Mouse (Mus musculus) cerebellum, adult 2 months (tissue): ENCODE measurements around the gene Pes1. TPM values are rescaled to one million over a fixed set of nuclear protein-coding genes. Genes with fewer than 3 reads are reported as not detected.
A peak's percentile ranks its signal among the peaks of the same experiment; 100 is the strongest.

Source experiments
- DNase-seq, 2 experiments: peaks; one replicate each; pipeline ENCODE4 v3.0.0; 2021
- H3K27ac ChIP-seq: fragments of 200-500 bp; 2 replicates; pipeline ENCODE4 v1.5.1; 2012; ENCODE audit warnings: low read length, control low read depth, inconsistent platforms; ENCODE audit not compliant: insufficient read depth
- H3K27me3 ChIP-seq: fragments of 200-500 bp; 2 replicates; pipeline ENCODE4 v1.6.1; 2012; ENCODE audit warnings: inconsistent platforms, mild to moderate bottlenecking, low read length, moderate library complexity; ENCODE audit not compliant: control insufficient read depth, insufficient read depth
- H3K4me1 ChIP-seq: fragments of 200-500 bp; 2 replicates; pipeline ENCODE4 v1.6.1; 2011; ENCODE audit warnings: low read length; ENCODE audit not compliant: control insufficient read depth, insufficient read depth
- H3K4me3 ChIP-seq: fragments of 200-500 bp; replicated peaks from 2 replicates; pipeline ENCODE3; 2011; ENCODE audit warnings: mild to moderate bottlenecking, low read depth, low read length, control low read depth; ENCODE audit not compliant: insufficient read depth
- CTCF ChIP-seq: fragments of 200-500 bp; IDR thresholded peaks from 2 replicates; pipeline ENCODE4 v1.5.1; 2011; ENCODE audit warnings: low read depth, mild to moderate bottlenecking, control low read depth, low read length, moderate library complexity, borderline replicate concordance; ENCODE audit not compliant: insufficient read depth
- POLR2A ChIP-seq: fragments of 200-500 bp; IDR thresholded peaks from 2 replicates; pipeline ENCODE4 v1.6.1; 2011; ENCODE audit warnings: low read length, control low read depth, borderline replicate concordance; ENCODE audit not compliant: insufficient read depth
- WGBS: fragments of 180-500 bp; shearing (Covaris S2); methylation state at CpG from one replicate; pipeline ENCODE4 v1.1.7; 2018; 5-methylcytosine and 5-hydroxymethylcytosine counted together
- polyA plus RNA-seq: library from polyadenylated mRNA; depleted of rRNA; stranded (reverse); fragments of >200 nt; gene quantifications from 2 replicates; pipeline ENCODE4 v1.2.3, GENCODE M21; 2012

The Pes1 gene
- polyA plus RNA-seq, 1 experiment, result 36.9 TPM

GRCm38 (mm10) chr11:3983291-3983862 is 19.6 kb downstream of the Pes1 start, which contains the start of gene Gal3st1:
Gene Gal3st1, plus strand, starts transcription at chr11:3983636.
- H3K4me3 ChIP-seq, result peak within 1 kb of the TSS; percentile 30
- H3K27me3 ChIP-seq, result no peaks in the 10 kb centered on the region; the same call in 1 of the 2 replicates
- DNase-seq, result peak in 1 of 2 experiments; percentile 33
- H3K27ac ChIP-seq, result peak within 1 kb of the TSS; percentile 37; the same call in 1 of the 2 replicates
- no peak for TF ChIP-seq POLR2A
- no peak for TF ChIP-seq CTCF
- no peaks in the 10 kb centered on the region for H3K4me1 ChIP-seq
- 1% methylated on average over 34 of the region's 37 CpGs for WGBS

GRCm38 (mm10) chr11:3983863-3984745 is 20.3 kb downstream of the Pes1 start:
- 14% methylated on average over 15 of the region's 15 CpGs for WGBS
- TF ChIP-seq POLR2A (no peak), CTCF (no peak)
- Histone ChIP-seq H3K4me1 (no peaks in the 10 kb centered on the region), H3K27me3 (no peaks in the 10 kb centered on the region; the same call in 1 of the 2 replicates), H3K27ac (peak overlapping the region; percentile 37; the same call in 1 of the 2 replicates), H3K4me3 (peak overlapping the region; percentile 30)
- DNase-seq, result no peak

GRCm38 (mm10) chr11:3989748-3990147 is 26.0 kb downstream of the Pes1 start:
- 41% methylated on average over 3 of the region's 3 CpGs for WGBS
- TF ChIP-seq CTCF (no peak), POLR2A (no peak)
- Histone ChIP-seq H3K27me3 (no peaks in the 10 kb centered on the region; the same call in 1 of the 2 replicates), H3K27ac (no peak overlapping the region), H3K4me1 (no peaks in the 10 kb centered on the region), H3K4me3 (no peak overlapping the region)
- no peak for DNase-seq

GRCm38 (mm10) chr11:3993132-3993531 is 29.4 kb downstream of the Pes1 start:
- no peak for DNase-seq
- no peaks in the 10 kb centered on the region for H3K4me1 ChIP-seq
- TF ChIP-seq CTCF (no peak), POLR2A (no peak)
- no peak overlapping the region for H3K4me3 ChIP-seq
- 73% methylated on average over 6 of the region's 6 CpGs for WGBS
- no peaks in the 10 kb centered on the region for H3K27me3 ChIP-seq
- no peak overlapping the region for H3K27ac ChIP-seq

GRCm38 (mm10) chr11:3993914-3994313 is 30.1 kb downstream of the Pes1 start:
- DNase-seq, result no peak
- WGBS, result 82% methylated on average over 6 of the region's 6 CpGs
- Histone ChIP-seq H3K4me1 (no peaks in the 10 kb centered on the region), H3K4me3 (no peak overlapping the region), H3K27me3 (no peaks in the 10 kb centered on the region), H3K27ac (no peak overlapping the region)
- no peak for TF ChIP-seq POLR2A
- no peak for TF ChIP-seq CTCF

GRCm38 (mm10) chr11:3995511-3995910 is 31.7 kb downstream of the Pes1 start:
- no peaks in the 10 kb centered on the region for H3K4me1 ChIP-seq
- TF ChIP-seq POLR2A (no peak), CTCF (no peak)
- no peak overlapping the region for H3K4me3 ChIP-seq
- H3K27me3 ChIP-seq, result no peaks in the 10 kb centered on the region; the same call in 1 of the 2 replicates
- no peak overlapping the region for H3K27ac ChIP-seq
- DNase-seq, result no peak
- WGBS, result 81% methylated on average over 5 of the region's 5 CpGs

GRCm38 (mm10) chr11:3996840-3997239 is 33.1 kb downstream of the Pes1 start:
- Histone ChIP-seq H3K27ac (no peak overlapping the region), H3K27me3 (no peaks in the 10 kb centered on the region; the same call in 1 of the 2 replicates), H3K4me1 (no peaks in the 10 kb centered on the region), H3K4me3 (no peak overlapping the region)
- WGBS, result 79% methylated on average over 3 of the region's 3 CpGs
- DNase-seq, result no peak
- TF ChIP-seq CTCF (no peak), POLR2A (no peak)

- Histone ChIP-seq H3K4me1 (no peaks in the 10 kb centered on the region), H3K4me3 (no peak overlapping the region), H3K27me3 (no peaks in the 10 kb centered on the region; the same call in 1 of the 2 replicates), H3K27ac (no peak overlapping the region)
- DNase-seq, result no peak
- WGBS, result 7% methylated on average over 66 of the region's 66 CpGs
- TF ChIP-seq CTCF, result no peak
- TF ChIP-seq POLR2A, result no peak
Measured at GRCm38 (mm10) chr11:3997978-3998720, 34.4 kb downstream of the Pes1 start.
